Mouse (Mus musculus) embryo, embryonic 11 days (tissue): ENCODE data around the gene Nol10.

Experiments used
- DNase-seq: peaks from one replicate; pipeline ENCODE4 v3.0.0-alpha.2; 2015

The Nol10 gene

DNA sequence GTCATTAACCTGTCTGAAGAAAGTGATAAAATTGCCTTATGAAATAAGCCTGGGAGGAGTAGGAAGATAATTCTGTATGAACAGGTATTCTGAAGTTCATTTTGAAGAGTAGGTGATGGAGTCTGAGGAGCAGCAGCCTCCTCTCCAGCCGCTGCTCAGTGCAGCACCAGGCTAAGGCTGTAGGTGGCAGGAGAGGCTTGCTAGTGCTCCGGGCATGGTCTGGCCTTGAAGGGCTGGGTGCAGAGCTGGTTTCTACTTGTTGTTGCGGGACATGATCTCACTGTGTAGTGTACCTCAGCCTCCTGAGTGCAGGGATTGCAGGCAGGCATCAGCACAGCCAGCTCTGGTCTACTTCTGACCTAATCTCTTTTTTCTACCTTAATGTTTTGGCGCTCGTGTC, 18.7 kb downstream of the Nol10 start:
- DNase-seq = peak; percentile 57

GRCm38 (mm10) chr12:17369111-17369510, 20.9 kb downstream of the Nol10 start:
- no peak for DNase-seq

DNA sequence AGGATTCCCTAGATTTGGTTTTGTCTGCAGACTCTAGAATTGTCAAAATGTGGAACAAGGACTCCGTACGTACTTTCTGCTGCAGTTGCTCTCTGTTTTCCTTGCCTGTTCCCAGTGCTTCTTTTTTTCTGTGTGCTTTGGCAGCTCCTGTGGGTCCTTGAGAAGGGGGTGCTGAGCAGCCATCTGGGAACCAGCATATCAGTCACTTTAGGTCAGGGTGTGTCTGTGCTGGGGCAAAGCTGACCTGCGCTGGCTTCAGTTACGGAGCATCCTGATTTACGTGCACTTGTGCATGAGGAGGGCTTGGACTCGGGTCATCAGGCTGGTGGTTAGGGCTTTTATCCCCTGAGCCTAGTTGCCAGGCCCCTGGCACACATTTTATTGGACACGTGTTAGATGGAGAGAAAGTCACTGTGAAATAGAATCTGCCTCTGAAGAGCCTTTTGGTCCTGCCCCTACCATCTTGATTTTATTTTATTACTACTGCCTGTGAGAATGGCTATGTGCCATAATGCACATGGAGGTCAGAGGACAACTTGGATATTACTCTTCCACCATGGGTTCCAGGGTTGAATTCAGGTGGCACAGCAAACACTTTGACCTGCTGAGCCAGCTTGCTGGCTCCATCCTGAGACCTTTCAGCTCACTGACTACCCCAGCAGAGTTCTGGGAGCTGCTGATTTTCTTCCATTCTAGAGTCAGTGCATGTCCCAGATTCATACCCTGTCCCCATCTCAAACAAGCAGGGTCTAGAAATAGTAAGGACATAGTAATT, 21.5 kb downstream of the Nol10 start:
- no peak for DNase-seq

DNA sequence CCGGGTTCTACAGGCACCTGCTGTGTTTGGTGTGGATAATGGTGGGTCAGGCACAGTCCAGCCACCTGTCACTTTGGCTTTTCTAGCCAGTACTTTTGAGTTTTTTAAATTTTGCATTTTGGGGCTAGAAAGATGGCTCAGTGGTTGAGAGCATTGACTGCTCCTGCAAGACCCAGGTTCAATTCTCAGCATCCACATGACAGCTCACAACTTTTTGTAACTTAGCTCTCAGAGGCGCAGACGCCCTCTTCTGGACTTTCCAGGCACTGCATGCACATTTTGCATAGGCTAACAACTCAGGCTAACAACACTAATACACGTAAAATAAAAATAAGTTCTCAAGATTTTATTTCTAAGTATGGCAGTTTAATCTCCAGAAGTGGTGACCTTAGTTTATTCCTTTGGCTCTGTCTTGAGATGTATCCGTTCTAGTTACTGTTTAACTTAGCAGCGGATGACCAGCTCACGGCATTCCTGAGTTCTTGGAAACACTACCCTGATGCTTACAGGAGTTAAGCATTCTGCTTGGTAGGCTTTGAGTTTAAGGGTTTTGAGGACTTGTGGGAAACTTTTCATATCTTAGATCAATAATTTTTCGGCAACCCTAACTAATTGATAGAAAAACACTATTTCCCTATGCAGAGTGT, 23.5 kb downstream of the Nol10 start:
- DNase-seq = peak; percentile 8

GRCm38 (mm10) chr12:17372696-17373095, 24.4 kb downstream of the Nol10 start:
- no peak for DNase-seq

DNA sequence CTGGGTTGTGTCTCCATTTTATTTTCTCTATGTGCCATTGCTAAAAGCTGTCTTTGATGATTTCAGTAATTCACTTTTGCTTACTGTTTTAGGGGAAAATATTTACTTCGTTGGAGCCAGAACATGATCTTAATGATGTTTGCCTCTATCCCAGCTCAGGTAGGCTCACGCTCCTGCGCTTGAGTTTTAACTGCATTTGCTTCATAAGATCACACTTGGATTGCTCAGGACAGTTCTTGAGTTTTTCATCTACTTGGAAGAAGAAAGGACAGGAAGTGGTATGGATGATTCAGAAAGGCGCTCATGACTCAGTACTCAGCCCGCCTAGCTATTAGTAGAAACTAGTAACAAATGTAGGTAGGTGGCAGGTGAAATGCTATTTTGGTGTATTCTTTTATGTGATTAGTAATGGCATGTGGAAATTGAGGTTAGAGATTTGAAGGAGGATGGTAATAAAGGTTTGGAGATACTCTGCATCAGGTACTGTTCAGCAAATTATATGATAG, 25.3 kb downstream of the Nol10 start:
- DNase-seq = no peak

- DNase-seq = no peak
These were observed 27.0 kb downstream of the Nol10 start for GRCm38 (mm10) chr12:17375243-17375642.

DNA sequence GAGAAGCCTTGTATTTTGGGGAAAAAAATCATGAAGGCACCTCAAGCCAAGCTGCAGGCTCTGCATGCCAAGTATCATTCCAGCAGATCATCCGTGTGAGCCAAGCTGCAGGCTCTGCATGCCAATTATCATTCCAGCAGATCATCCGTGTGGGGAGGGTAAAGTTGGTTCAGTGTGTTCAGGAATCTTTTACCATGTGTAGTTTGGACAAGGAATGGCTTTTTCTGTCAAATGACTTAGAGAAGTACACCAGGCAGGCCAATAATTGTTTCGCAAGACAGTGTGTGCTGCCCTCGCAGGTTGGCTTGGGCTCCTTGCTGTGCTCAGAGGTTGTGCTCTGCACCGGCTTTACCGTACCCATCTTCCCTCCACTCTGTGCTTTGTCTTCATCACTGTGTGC, 28.3 kb downstream of the Nol10 start:
- no peak for DNase-seq

DNA sequence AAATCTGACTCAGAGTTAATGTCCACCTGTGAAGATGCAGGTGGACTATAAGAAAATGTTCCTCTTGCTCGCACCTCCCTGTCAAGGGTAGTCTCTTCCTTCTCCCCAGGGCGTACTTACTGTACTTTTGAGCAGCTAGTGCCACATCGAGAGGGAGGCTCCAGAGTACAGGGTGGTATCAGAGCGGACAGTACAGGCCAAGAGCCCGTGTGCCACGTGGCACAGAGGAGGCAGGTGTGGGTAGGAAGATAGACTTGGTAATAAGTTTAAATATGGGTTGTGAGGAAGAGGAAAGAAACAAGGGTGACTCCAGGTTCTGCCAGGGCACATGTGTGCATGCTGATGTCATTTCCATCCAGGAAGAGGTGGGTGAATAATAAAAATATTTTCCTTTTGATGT, 32.7 kb downstream of the Nol10 start:
- no peak for DNase-seq

DNA sequence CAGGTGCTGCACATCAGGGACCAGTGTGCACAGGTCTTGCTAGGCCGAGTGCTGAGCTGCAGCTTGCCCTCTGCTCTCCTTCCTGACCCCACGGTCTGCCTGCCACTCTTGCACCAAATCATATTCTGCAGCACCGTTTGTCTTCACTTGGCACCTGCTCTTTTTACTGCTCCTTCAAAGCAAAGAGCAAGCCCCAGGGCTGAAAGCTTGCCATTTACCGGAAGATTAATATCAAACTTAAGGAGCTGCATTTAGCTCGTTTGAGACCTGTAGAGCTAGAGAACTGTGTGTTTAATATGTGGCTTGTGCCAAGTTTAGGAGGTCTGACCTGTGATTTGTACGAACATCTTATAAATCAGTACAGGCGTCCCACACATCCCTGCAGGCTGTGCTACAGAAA, 34.5 kb downstream of the Nol10 start:
- DNase-seq = no peak

DNA sequence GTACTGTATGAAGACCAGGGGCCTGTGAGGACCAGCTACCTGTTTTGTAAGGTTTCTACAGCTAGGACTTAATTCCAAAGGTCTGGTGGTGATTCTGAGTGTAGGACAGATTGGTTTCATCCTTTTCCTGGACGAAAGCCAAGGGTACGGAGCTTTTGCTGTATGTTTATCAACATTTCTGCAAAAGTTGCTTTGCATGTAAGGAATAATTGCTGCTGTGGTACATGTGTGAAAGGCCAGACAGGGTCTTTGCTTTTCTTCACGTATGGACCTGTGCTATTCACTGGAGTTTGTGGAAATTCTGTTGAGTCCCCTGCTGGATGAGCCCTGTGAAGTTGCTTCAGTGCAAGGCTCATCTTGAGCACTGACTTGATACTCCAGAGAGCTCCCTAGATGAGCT, 38.6 kb downstream of the Nol10 start:
- no peak for DNase-seq

GRCm38 (mm10) chr12:17387332-17388135, 39.3 kb downstream of the Nol10 start:
- DNase-seq = no peak

- DNase-seq = no peak
These were observed 39.8 kb downstream of the Nol10 start for GRCm38 (mm10) chr12:17388136-17388437.

- no peak for DNase-seq
These were observed 41.8 kb downstream of the Nol10 start for GRCm38 (mm10) chr12:17390036-17390435.

GRCm38 (mm10) chr12:17390510-17390909, 42.3 kb downstream of the Nol10 start:
- no peak for DNase-seq

- DNase-seq = no peak
These were observed 44.9 kb downstream of the Nol10 start for GRCm38 (mm10) chr12:17393148-17393547.

GRCm38 (mm10) chr12:17397150-17397549, 48.9 kb downstream of the Nol10 start:
- DNase-seq = no peak

DNA sequence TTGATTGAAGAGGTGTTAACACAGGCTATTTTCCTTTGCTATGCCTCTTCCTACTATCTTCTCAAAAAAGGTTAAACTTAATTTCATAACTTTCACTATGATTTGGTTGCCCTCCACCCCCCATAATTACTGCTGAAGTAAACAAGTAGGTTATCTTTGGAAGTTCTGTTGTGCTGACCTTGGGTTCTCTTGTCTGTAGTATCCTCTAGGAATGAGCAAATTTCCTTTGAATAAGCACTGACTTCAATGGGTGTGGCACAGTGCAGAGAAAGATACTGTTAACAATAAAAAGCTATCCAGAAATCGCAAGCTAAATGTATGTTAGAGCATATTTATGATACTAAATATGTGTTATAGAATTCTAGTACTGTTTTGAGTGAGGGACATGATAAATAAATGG, 53.2 kb downstream of the Nol10 start:
- DNase-seq = no peak

DNA sequence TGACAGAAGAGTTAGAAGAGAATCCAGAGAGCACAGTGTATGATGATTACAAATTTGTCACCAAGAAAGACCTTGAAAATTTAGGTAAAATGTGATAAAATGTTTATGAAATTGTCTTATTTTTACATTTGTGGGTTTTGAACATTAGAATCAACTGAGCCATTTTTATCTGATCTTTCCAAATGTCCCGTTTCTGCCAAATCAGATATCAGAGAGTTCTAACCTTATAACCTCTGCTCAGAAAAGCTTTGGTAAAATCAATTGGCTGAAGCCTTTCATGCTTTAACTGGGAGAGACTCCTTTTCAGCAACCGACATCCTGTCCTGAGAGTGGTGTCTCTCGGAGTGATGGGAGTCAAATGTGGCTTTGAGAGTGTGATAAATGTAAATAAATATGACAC, 53.9 kb downstream of the Nol10 start:
- DNase-seq = no peak

GRCm38 (mm10) chr12:17403998-17404397, 55.7 kb downstream of the Nol10 start:
- no peak for DNase-seq

DNA sequence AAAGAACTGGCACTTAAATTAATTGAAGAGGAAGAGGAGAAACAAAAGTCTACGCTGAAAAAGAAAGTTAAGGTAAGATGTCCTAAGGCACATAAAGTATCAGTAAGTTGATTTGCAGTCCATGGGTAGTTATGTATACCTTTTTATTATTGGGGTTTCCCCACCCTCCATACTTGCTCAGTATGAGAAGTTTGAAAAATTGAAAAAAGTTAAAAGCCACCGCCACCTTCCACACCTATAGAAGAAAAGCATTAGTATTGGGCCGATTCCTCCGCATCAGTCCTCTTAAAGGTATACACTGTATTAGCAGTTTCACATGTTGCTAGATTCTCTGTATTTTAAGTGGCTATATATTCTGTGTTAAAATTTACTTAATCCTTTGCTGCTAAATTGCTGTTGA, 58.6 kb downstream of the Nol10 start:
- no peak for DNase-seq

DNA sequence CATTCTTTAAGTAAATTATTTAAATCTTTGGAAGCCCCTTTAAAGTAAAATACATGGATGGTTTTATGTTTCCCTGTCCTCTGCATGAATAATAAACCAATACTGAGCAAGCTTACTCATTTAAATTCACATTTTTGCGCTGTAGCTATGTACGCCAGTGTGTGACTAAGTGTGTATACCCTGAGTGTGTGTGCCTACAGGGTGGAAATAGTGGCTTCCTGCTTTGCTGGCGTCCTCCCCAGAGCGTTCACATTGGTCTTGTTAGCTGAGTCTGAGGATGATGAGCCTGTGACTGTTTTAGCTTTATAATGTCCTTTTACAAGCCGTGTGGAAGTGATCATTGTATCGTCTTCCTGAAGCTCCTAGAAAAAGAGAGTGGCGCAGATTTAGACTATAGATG, 60.1 kb downstream of the Nol10 start:
- DNase-seq = no peak

- DNase-seq = no peak
These were observed 63.0 kb downstream of the Nol10 start for GRCm38 (mm10) chr12:17411242-17411641.
